Mouse (Mus musculus): ENCODE data around the gene Slc30a2. TPM values are rescaled to one million over a fixed set of nuclear protein-coding genes. Genes with fewer than 3 reads are reported as not detected.
A peak's percentile ranks its signal among the peaks of the same experiment; 100 is the strongest.
"Not testable (repeated sequence)": the region's sequence is repeated elsewhere in the genome, so short reads cannot be mapped to it uniquely, and the experiment has no call there.

The Slc30a2 gene
- polyA plus RNA-seq, 1 experiment from 2014 or later, result 0.86 TPM

GRCm38 (mm10) chr4:134362586-134362985 lies 19.6 kb downstream of the Slc30a2 start:
- no peak overlapping the region for H3K4me3 ChIP-seq (replicated peaks)
- no peaks in the 10 kb centered on the region for H3K9me3 ChIP-seq
- WGBS, result 28% methylated on average over 8 of the region's 9 CpGs
- 0 out of 2 replicates have a peak, but pooled peaks cover 6% of the 10 kb centered on the region for H3K4me1 ChIP-seq
- no peak overlapping the region for H3K27ac ChIP-seq
- no peaks in the 10 kb centered on the region for H3K27me3 ChIP-seq (replicated peaks)
- peak overlapping the region; percentile 30 for H3K4me2 ChIP-seq
- no peak overlapping the region for H3K9ac ChIP-seq
- no peak for ATAC-seq (ENCODE audit: insufficient read depth, low FRiP score, low read depth)
- no peaks in the 10 kb centered on the region for H3K36me3 ChIP-seq

DNA sequence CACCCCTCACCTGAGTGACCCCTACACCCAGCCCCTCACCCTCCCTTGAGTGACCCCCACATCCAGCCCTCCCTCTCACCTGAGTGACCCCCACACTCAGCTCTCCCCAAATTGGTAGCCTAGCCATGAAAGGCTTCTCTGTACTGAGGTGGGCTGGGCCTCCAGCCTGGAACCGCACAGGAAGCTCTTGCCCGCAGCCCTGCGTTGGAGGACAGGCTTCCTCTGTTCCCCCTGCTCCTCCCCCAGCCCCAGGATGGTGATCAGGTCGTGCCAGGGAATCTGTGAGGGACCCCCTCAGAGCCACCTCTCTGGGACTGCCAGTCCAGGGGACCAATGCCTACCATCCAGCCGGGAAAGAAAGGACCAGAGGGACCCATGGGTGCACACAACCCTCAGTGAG lies 22.3 kb downstream of the Slc30a2 start:
- Histone ChIP-seq H3K9me3 (no peaks in the 10 kb centered on the region), H3K36me3 (no peaks in the 10 kb centered on the region), H3K27ac (no peak overlapping the region), H3K4me2 (no peak overlapping the region), H3K4me3 (replicated peaks) (no peak overlapping the region), H3K4me1 (0 out of 2 replicates have a peak, but pooled peaks cover 6% of the 10 kb centered on the region), H3K27me3 (replicated peaks) (peaks cover 8% of the 10 kb centered on the region), H3K9ac (no peak overlapping the region)
- no peak for ATAC-seq (ENCODE audit: insufficient read depth, low FRiP score, low read depth)
- WGBS, result 47% methylated on average over 5 of the region's 5 CpGs

GRCm38 (mm10) chr4:134370649-134371221 lies 27.8 kb downstream of the Slc30a2 start:
- Histone ChIP-seq H3K9me3 (no peaks in the 10 kb centered on the region), H3K9ac (no peak overlapping the region), H3K36me3 (no peaks in the 10 kb centered on the region), H3K4me2 (peak overlapping the region; percentile 98), H3K27me3 (replicated peaks) (peaks cover 28% of the 10 kb centered on the region), H3K4me3 (replicated peaks) (peak overlapping the region; percentile 49), H3K27ac (no peak overlapping the region), H3K4me1 (peaks cover 21% of the 10 kb centered on the region)
- ATAC-seq (ENCODE audit: insufficient read depth, low FRiP score, low read depth), result no peak
- WGBS, result 1% methylated on average over 18 of the region's 18 CpGs

GRCm38 (mm10) chr4:134371316-134371855 lies 28.4 kb downstream of the Slc30a2 start:
- no peak for ATAC-seq (ENCODE audit: insufficient read depth, low FRiP score, low read depth)
- Histone ChIP-seq H3K9ac (no peak overlapping the region), H3K4me3 (replicated peaks) (peak overlapping the region; percentile 49), H3K36me3 (no peaks in the 10 kb centered on the region), H3K4me2 (peak overlapping the region; percentile 98), H3K9me3 (no peaks in the 10 kb centered on the region), H3K27me3 (replicated peaks) (peaks cover 28% of the 10 kb centered on the region), H3K27ac (no peak overlapping the region), H3K4me1 (peaks cover 21% of the 10 kb centered on the region)
- 1% methylated on average over 17 of the region's 17 CpGs for WGBS

- peak; percentile 52; the same call in 1 of the 2 replicates for ATAC-seq (ENCODE audit: insufficient read depth, low FRiP score, low read depth)
- H3K27ac ChIP-seq, result no peak overlapping the region
- peaks cover 21% of the 10 kb centered on the region for H3K4me1 ChIP-seq
- H3K4me3 ChIP-seq (replicated peaks), result peak overlapping the region; percentile 49
- peaks cover 28% of the 10 kb centered on the region for H3K27me3 ChIP-seq (replicated peaks)
- H3K36me3 ChIP-seq, result no peaks in the 10 kb centered on the region
- H3K9me3 ChIP-seq, result no peaks in the 10 kb centered on the region
- WGBS, result 0% methylated on average over 16 of the region's 16 CpGs
- H3K4me2 ChIP-seq, result peak overlapping the region; percentile 98
- no peak overlapping the region; the same call in 1 of the 2 replicates for H3K9ac ChIP-seq
These were observed 29.3 kb downstream of the Slc30a2 start for GRCm38 (mm10) chr4:134372294-134372747.

DNA sequence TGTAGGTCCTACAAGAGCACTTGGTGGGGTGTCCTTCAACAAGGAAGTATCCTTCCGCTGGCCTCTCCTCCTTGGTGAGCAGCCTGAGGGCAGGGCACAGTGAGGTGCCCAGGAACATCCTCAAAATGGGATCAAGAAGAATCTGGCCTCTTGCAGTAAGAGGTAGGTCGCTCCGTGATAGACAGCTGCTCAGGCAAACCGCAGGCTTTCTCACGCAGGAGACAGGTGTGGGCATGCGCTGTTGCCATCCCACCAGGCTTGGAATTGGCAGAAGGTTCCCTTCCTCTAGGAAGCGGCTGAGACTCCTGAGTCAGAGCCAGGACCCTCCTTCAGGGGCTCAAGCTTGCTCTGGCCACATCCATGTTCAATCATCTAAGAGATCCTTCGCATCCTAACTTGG lies 30.3 kb downstream of the Slc30a2 start:
- H3K27ac ChIP-seq, result no peak overlapping the region
- no peak overlapping the region for H3K9ac ChIP-seq
- H3K4me2 ChIP-seq, result no peak overlapping the region
- no peak for ATAC-seq (ENCODE audit: insufficient read depth, low FRiP score, low read depth)
- H3K4me3 ChIP-seq (replicated peaks), result no peak overlapping the region
- peaks cover 28% of the 10 kb centered on the region for H3K27me3 ChIP-seq (replicated peaks)
- no peaks in the 10 kb centered on the region for H3K9me3 ChIP-seq
- H3K36me3 ChIP-seq, result no peaks in the 10 kb centered on the region
- WGBS, result 73% methylated on average over 8 of the region's 8 CpGs
- H3K4me1 ChIP-seq, result peaks cover 25% of the 10 kb centered on the region

DNA sequence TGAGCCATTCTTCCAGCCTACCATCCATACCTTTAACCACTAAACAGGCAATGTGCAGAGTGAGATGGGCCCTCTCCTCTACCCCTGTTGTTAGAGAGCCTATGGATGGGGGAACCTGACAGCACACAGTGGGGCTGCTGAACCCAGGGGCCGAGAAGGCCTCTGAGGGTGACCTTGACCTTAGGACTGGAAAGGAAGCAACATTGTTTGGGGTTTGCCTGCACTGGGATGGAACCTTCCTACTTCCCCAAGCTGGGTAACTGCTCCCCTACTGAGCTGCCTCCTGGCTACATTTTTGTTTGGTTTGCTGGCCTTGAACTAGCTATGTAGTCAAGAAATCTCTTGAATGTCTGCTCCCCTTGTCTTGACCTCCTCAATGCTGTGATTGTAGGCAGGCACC lies 31.3 kb downstream of the Slc30a2 start:
- H3K4me1 ChIP-seq, result peaks cover 32% of the 10 kb centered on the region
- no peak overlapping the region for H3K9ac ChIP-seq
- H3K4me3 ChIP-seq (replicated peaks), result no peak overlapping the region
- H3K27ac ChIP-seq, result no peak overlapping the region
- H3K27me3 ChIP-seq (replicated peaks), result peaks cover 28% of the 10 kb centered on the region
- no peak for ATAC-seq (ENCODE audit: insufficient read depth, low FRiP score, low read depth)
- H3K4me2 ChIP-seq, result no peak overlapping the region
- H3K36me3 ChIP-seq, result no peaks in the 10 kb centered on the region
- WGBS, result 58% methylated on average over 1 of the region's 1 CpGs
- no peaks in the 10 kb centered on the region for H3K9me3 ChIP-seq

DNA sequence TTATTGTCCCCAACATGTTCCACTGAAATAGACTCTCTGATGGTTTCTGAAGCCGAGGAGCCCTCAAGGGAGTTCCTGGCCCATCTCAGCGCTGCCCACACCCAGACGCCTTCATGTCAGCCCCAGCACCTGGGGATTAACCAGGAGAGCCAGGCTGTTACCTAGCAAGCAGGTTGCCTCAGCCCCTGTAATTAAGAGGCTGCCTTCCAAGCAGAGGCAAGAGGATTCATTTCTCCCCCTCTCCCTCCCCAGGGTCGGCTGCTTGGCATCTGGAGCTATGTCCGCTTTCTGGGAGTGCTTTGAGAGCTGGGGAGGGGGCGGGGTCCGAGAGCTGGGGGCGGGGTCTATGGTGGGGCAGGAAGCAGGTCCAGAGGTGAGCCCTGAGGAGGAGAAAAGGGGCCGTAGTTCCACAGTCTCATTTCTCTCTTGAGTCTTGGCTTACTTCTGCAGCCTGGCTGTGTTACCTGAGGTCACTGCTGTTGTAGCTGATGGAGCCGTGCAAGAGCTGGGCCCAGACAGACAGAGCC lies 35.2 kb downstream of the Slc30a2 start:
- Histone ChIP-seq H3K9ac (no peak overlapping the region), H3K4me3 (replicated peaks) (no peak overlapping the region), H3K36me3 (no peaks in the 10 kb centered on the region), H3K9me3 (no peaks in the 10 kb centered on the region), H3K4me1 (peaks cover 11% of the 10 kb centered on the region; the same call in 1 of the 2 replicates), H3K27ac (no peak overlapping the region), H3K27me3 (replicated peaks) (no peaks in the 10 kb centered on the region), H3K4me2 (no peak overlapping the region)
- ATAC-seq (ENCODE audit: insufficient read depth, low FRiP score, low read depth), result no peak
- 35% methylated on average over 10 of the region's 10 CpGs for WGBS

DNA sequence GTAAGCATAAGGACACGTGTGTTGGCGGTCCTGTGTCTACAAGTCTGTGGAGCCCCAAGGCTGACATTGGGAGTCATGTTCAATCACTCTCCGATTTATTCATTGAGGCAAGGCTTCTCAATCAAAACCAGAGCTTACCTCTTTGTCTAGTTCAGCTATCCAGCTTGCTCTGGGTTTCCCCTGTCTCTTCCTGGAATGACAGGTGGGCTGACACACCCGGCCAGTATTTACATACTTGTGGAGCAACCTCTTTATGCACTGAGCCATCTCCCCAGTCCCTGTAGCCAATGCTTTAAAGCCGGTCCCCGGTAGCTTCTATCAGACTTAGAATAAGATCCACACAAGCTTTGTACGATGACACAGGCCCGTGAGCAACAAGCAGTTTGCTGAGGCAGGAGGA lies 36.5 kb downstream of the Slc30a2 start:
- H3K27ac ChIP-seq, result no peak overlapping the region
- ATAC-seq (ENCODE audit: insufficient read depth, low FRiP score, low read depth), result no peak
- H3K4me2 ChIP-seq, result no peak overlapping the region
- no peak overlapping the region for H3K4me3 ChIP-seq (replicated peaks)
- no peak overlapping the region for H3K9ac ChIP-seq
- H3K4me1 ChIP-seq, result peaks cover 11% of the 10 kb centered on the region; the same call in 1 of the 2 replicates
- 66% methylated on average over 8 of the region's 8 CpGs for WGBS
- H3K36me3 ChIP-seq, result no peaks in the 10 kb centered on the region
- no peaks in the 10 kb centered on the region for H3K9me3 ChIP-seq
- H3K27me3 ChIP-seq (replicated peaks), result no peaks in the 10 kb centered on the region

DNA sequence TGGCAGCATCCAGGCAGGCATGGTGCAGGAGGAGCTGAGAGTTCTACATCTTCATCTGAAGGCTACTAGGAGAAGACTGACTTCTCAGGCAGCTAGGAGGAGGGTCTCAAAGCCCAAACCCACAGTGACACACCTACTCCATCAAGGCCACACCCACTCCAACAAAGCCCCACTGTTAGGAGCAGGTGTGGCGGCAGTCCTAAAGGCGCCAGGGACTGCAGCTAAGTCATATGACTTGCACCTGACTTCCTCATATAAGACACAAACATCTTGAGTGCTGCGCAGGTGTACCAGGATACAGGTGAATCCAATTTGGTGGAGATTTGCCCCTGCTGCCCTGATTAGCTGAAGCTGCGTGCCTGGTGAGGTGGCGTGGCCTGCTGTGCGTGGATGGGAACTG lies 40.8 kb downstream of the Slc30a2 start, which contains the start of gene Extl1:
Gene Extl1 (minus strand): TSS at position 101 of the 400 bp plus-strand sequence.
- H3K4me1 ChIP-seq; ATAC-seq (ENCODE audit: insufficient read depth, low FRiP score, low read depth); H3K4me2 ChIP-seq; H3K27me3 ChIP-seq (replicated peaks); H3K9me3 ChIP-seq; H3K27ac ChIP-seq; H3K4me3 ChIP-seq (replicated peaks); H3K36me3 ChIP-seq; H3K9ac ChIP-seq: not testable (repeated sequence)
- WGBS, result 95% methylated on average over 2 of the region's 6 CpGs

- Histone ChIP-seq H3K27me3 (replicated peaks) (no peaks in the 10 kb centered on the region), H3K9ac (no peak overlapping the region), H3K36me3 (no peaks in the 10 kb centered on the region), H3K4me1 (0 out of 2 replicates have a peak, but pooled peaks cover under 1% of the 10 kb centered on the region), H3K4me2 (no peak overlapping the region), H3K27ac (no peak overlapping the region), H3K4me3 (replicated peaks) (no peak overlapping the region), H3K9me3 (no peaks in the 10 kb centered on the region)
- WGBS, result 71% methylated on average over 6 of the region's 6 CpGs
- ATAC-seq (ENCODE audit: insufficient read depth, low FRiP score, low read depth), result no peak
These were observed 44.3 kb downstream of the Slc30a2 start for GRCm38 (mm10) chr4:134387268-134387667.

DNA sequence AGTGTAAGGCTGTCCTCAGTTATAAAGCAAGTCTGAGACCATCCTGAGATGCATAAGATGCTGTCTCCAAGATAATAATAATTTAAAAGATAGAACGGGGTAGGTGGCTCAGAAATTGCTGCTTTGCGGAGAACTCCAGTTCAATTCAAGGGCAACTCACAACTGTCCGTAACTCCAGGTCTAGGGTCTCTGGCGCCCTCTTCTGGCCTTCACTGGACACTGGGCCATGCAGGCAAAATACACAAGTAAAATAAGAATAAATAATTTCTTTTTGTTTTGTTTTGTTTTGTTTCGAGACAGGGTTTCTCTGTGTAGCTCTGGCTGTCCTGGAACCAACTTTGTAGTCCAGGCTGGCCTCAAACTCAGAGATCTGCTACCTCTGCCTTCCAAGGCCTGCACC lies 45.4 kb downstream of the Slc30a2 start:
- no peak overlapping the region for H3K27ac ChIP-seq
- no peak overlapping the region for H3K9ac ChIP-seq
- no peaks in the 10 kb centered on the region for H3K9me3 ChIP-seq
- no peak overlapping the region for H3K4me2 ChIP-seq
- no peaks in the 10 kb centered on the region for H3K27me3 ChIP-seq (replicated peaks)
- ATAC-seq (ENCODE audit: insufficient read depth, low FRiP score, low read depth), result no peak
- WGBS, result 13% methylated on average over 5 of the region's 5 CpGs
- peaks cover 4% of the 10 kb centered on the region; the same call in 1 of the 2 replicates for H3K4me1 ChIP-seq
- no peak overlapping the region for H3K4me3 ChIP-seq (replicated peaks)
- H3K36me3 ChIP-seq, result no peaks in the 10 kb centered on the region

All from stomach, embryonic 15.5 days (tissue).